Mouse (Mus musculus): Measurements from ENCODE around the gene Cabin1. TPM values are rescaled to one million over a fixed set of nuclear protein-coding genes. Genes with fewer than 3 reads are reported as not detected.

The Cabin1 gene
- total RNA-seq (2023), result 113 TPM

GRCm38 (mm10) chr10:75763682-75764518 is at the start of gene Cabin1:
Cabin1 (minus strand) TSS chr10:75764341.

GRCm38 (mm10) chr10:75798176-75798696 is 34.1 kb upstream of the Cabin1 start, which contains the start of gene Gstt1:
Gstt1 (minus strand) TSS chr10:75798584.

GRCm38 (mm10) chr10:75780769-75781578 is 16.8 kb upstream of the Cabin1 start, which contains the start of the genes Gm20441 and Gstt3:
Gm20441 (minus strand) TSS chr10:75780954.
Gstt3 (minus strand) TSS chr10:75781414.

DNA sequence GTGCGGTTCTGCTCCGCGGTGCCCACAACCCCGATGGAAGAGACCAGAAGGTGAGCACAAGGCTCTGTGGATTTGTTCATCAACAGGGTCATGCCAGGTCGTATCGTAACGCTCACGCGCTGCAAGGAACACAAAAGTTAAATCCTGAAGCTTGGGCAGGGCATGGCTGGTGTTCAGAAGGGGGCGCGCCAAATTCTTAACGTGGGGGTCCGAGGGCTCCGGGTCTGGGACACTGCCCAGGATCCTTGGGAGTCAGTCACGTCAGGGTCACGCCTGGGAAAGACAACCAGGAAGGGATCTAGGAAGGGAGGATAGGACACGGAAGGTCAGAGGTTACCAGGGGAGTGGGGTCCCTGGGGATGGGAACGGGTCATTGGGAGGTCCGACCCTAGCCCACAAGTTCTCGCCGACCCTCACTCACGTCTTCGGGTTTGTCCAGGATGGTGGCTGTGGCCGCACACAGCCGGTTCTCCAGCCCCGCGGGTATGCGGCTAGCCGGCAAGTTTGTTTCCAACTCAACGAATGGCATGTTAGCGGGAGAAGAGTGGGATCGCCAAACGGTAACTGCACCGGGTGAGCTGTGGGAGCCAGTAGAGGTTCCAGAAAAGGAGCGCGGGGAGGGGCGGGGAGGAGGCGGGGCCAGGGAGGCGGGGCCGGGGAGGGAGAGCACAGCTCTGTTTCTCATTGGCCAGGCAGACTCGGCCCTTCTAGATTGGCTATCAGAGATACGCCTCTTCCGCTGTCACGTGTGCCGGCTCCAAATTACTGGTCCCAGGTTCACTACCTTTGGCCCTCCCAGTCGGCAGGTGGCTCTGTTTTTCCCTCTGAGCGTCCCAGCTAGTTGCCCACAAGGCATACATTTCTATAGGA is 8.9 kb upstream of the Cabin1 start, which contains the start of gene Ddt:
Ddt (minus strand) TSS at position 620 of the 870 bp plus-strand sequence.

DNA sequence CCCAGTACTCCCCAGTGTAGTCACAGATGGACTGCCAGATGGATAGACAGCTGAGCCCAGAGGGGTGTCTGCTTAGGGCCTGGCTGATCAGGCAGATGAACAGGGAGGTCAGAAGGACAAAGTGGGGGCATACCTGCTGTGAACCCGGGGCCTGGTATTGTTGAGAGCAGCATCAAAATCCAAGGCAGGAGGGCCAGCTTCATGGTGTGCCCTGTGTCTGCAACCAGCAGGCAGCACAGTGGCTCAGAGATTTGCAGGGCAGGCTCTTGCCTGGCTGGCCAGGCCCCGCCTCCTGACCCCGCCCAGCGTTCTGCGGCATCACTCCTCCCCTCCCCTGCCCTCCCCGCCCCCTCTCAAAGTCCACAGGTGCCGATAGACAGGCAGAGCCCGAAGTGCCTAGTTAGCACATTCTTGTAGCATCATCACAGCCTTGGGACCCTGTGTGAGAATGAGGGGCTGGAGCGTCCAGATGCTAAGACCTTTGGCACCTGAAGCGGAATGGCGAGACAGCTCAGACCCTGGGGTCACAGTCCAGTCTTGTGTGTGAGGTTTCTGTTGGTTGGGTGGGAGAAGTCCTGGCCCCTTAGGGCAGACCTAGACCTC is 120.3 kb downstream of the Cabin1 start, which contains the start of gene Susd2:
Susd2 (minus strand) TSS at position 268 of the 603 bp plus-strand sequence.

Other genes starting within 250 kb of the Cabin1 start
- 116 TPM for gene Snrpd3, start 246.8 kb downstream of the Cabin1 start, total RNA-seq (2023)
- 45.1 TPM for gene Gucd1, start 246.4 kb downstream of the Cabin1 start, total RNA-seq (2023)
- gene Lrrc75b, start 204.0 kb downstream of the Cabin1 start, total RNA-seq (2023), result 4.3 TPM
- 21.5 TPM for gene Ggt1, start 202.7 kb downstream of the Cabin1 start, total RNA-seq (2023)
- 28.1 TPM for gene Ggt5, start 175.0 kb downstream of the Cabin1 start, total RNA-seq (2023)
- gene Susd2, start 120.3 kb downstream of the Cabin1 start, total RNA-seq (2023), result 4.5 TPM
- 22.5 TPM for gene Ddt, start 9.1 kb upstream of the Cabin1 start, total RNA-seq (2023)
- not detected for gene Gm20441, start 16.6 kb upstream of the Cabin1 start, total RNA-seq (2023)
- gene Gstt3, start 17.1 kb upstream of the Cabin1 start, total RNA-seq (2023), result 1.4 TPM
- gene Gstt1, start 34.2 kb upstream of the Cabin1 start, total RNA-seq (2023), result not detected
- gene Gstt4, start 58.2 kb upstream of the Cabin1 start, total RNA-seq (2023), result not detected
- 15.5 TPM for gene Gstt2, start 73.1 kb upstream of the Cabin1 start, total RNA-seq (2023)
- 234 TPM for gene Mif, start 95.9 kb upstream of the Cabin1 start, total RNA-seq (2023)
- gene Derl3, start 129.1 kb upstream of the Cabin1 start, total RNA-seq (2023), result 4.4 TPM
- 40.9 TPM for gene Smarcb1, start 157.3 kb upstream of the Cabin1 start, total RNA-seq (2023)
- 32.8 TPM for gene Chchd10, start 168.8 kb upstream of the Cabin1 start, total RNA-seq (2023)
- gene Mmp11, start 172.2 kb upstream of the Cabin1 start, total RNA-seq (2023), result 2.8 TPM
- not detected for gene Gm867, start 176.3 kb upstream of the Cabin1 start, total RNA-seq (2023)
- gene Vpreb3, start 178.7 kb upstream of the Cabin1 start, total RNA-seq (2023), result 6.7 TPM
- 1.0 TPM for gene Gm5134, start 190.2 kb upstream of the Cabin1 start, total RNA-seq (2023)